Mouse (Mus musculus) gastrocnemius, adult 8-10 months (tissue): ENCODE results near the gene Ppp2r3d. TPM values are rescaled to one million over a fixed set of nuclear protein-coding genes. Genes with fewer than 3 reads are reported as not detected.

Experiments
- DNase-seq, 2 experiments: peaks; one replicate each; pipeline ENCODE4 v3.0.0; 2022; ENCODE audit warnings: low spot score in 2 of 2
- total RNA-seq, 4 experiments: library from RNA; stranded (reverse); gene quantifications; 2 replicates each; pipeline ENCODE4 v1.2.4; 2022

Ppp2r3d gene
- total RNA-seq, 4 experiments from 2014 or later = 22.9 to 32.5 (median 27.4) TPM

DNA sequence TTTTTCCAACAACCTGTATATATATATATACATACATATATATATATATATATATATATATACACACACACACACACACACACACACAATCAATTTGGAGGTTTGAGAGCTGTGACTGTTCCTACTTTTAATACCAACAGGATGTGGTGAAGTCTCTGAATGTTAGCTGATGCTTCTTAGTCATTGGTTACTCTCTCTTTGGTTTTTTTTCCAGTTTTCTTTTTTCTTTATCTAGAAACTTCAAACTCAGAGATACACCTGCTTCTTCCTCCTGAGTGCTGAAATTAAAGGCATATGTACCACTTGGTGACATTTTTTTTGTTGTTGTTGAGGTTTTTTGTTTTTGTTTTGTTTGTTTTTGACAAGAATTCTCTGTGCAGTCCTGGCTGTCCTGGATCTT is 63.8 kb downstream of the Ppp2r3d start:
- no peak for DNase-seq

DNA sequence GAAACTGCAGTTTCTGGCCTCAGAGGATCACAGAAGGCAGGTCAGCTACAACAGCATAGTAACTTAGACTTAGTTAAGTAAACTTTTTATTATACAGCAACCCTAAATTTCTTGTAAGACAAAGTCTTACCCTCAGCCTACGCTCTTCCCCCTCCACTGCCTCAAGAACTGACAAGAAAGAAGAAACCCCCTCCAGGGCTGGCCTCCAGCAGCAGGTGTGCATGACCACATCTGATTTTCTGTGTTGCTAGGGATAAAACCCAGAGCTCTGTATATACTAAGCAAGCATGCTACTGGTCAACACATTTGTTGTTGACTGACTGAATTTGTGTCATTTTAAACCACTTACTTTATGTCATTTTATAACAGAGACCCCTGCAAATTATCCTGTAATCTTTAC is 65.1 kb downstream of the Ppp2r3d start:
- no peak for DNase-seq

DNA sequence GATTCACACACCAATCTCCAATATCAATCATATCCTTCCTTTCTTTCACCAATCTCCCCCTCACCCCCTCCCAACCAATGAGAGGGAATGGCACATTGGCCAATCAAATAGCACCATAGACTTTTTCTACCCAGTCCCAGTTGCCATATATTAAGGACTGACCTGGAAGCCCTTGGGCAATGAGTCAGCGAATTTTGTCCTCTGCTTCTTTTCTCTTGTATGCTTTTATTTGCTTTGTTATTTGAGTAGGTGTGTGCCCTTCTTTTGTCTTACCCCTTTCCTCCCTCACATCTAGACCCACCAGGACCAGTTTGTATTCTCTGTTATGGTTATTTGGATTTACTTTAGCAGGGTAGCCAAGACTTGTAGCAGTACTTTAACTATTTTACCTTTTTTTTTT is 68.1 kb downstream of the Ppp2r3d start:
- DNase-seq = no peak

Other genes starting within 250 kb of the Ppp2r3d start
- 10 to 100 TPM in 2 of 4 experiments, 1 to 10 TPM in 2; 9.2 to 11.8 (median 10.2) TPM for gene 2010315B03Rik, start 164.2 kb downstream of the Ppp2r3d start, total RNA-seq
- gene Gm21836, start 16.9 kb upstream of the Ppp2r3d start, total RNA-seq = not detected